Mouse (Mus musculus): ENCODE data around the gene Agbl5.

The Agbl5 gene

GRCm38 (mm10) chr5:30954065-30954464, 65.6 kb downstream of the Agbl5 start:
- DNase-seq (ENCODE audit: low read depth) = no peak

- no peak for DNase-seq (ENCODE audit: low read depth)
Observed at GRCm38 (mm10) chr5:30954556-30954955, 66.1 kb downstream of the Agbl5 start.

- DNase-seq (ENCODE audit: low read depth) = no peak
Observed at GRCm38 (mm10) chr5:30955751-30956150, 67.3 kb downstream of the Agbl5 start.

Data from naive thymus-derived CD4-positive, alpha-beta T cell, adult 2 months (primary cell).